Mouse (Mus musculus): ENCODE measurements around the gene Olfr1128. TPM values are rescaled to one million over a fixed set of nuclear protein-coding genes. Genes with fewer than 3 reads are reported as not detected.

Gene Olfr1128
- not detected for total RNA-seq (2023)

DNA sequence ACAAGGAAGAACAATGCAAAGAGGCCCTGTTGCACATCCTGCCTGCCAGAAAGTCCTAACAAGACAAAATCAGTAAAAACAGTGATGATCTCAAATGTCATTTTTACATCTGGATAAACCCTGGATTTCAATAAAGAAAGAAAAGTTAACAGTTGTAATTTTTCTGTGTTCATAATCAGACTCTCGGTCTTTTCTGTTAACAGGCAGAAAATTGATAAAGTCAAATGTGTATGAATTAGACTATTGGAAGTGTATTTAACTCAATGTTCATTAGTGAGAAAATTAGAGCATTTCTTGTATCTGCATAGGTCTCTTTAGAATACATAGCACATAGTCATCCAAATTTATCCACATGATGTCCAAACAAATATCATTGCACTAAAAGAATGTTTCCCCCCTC lies at the start of gene Olfr1128:
TSS of gene Olfr1128 (minus strand) at position 101 of the 400 bp plus-strand sequence.

DNA sequence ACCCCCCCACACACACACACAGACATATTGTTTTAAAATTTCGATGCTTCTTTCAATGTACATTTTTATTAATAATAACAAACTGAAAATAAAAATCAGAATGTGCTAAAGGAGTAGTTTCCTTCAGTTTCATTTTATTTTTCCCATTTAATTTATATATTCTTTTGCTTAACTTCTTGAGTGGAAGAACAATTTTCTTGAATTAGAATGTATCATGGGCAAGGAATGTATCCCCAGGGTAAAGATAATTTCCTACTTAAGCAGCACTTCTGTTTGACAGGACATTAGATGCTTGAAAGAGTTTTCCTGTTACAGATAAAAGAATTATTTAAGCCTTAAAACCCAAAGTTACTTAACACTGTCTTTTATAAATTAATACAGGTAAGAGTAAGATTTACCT lies 28.3 kb upstream of the Olfr1128 start, which contains the start of gene Olfr1129:
TSS of gene Olfr1129 (plus strand) at position 301 of the 400 bp plus-strand sequence.

DNA sequence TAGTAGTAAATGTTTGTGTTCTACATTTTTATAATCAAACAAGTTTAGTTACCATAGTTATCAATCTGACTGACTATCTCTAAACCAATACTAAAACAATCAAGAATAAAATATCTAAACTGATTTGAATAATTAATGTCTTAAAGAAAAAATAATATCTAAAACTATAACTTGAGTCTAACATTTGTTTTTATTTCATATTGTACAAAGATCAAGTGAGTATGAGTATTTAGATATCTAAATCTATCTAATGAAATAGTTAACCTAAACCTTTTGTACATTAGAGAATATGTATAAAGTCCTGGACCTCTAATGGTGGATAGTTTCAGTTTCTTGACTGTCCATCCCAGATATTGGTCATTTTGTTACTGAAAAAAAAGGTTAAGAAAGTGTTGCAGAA lies 13.8 kb downstream of the Olfr1128 start, which contains the start of gene Olfr153:
TSS of gene Olfr153 (plus strand) at position 301 of the 400 bp plus-strand sequence.

DNA sequence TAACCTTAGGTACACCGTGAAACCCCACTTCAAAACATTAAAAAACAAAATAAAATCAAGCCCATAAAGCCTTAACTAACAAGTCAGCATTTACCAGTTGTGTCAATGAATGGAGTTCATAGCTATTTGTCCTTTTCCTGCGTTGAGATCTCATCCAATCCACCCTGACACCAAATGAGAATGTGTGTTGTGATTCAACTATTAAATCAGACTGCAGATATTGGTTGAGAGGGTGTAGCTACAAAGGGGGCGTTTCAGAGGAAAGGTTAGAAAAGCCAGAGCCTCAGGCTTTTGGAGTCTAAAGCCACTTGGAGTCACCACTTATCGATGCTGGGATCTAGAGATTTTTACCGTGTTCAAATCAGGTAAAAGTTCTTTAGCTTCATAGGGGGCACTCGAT lies 39.1 kb downstream of the Olfr1128 start, which contains the start of gene Pramel6:
TSS of gene Pramel6 (plus strand) at position 301 of the 400 bp plus-strand sequence.

DNA sequence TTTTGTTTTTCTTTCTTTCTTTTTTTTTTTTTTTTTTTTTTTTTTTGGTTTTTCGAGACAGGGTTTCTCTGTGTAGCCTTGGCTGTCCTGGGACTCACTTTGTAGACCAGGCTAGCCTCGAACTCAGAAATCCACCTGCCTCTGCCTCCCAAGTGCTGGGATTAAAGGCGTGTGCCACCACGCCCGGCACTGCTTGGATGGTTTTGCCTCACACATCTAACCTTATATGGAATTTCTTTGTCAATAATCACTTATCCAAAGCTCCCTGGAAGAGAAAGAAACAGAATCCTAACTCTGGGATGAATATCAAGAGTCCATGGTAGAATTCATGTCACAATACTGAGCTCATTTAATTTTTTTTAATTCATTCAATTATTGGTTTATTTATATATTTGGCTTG lies 48.3 kb downstream of the Olfr1128 start, which contains the start of gene Pramel7:
TSS of gene Pramel7 (minus strand) at position 101 of the 400 bp plus-strand sequence.

Other genes starting within 250 kb of the Olfr1128 start
- not detected for gene Olfr1118, start 238.0 kb downstream of the Olfr1128 start, total RNA-seq (2023)
- gene Olfr1120, start 190.7 kb downstream of the Olfr1128 start, total RNA-seq (2023) = not detected
- not detected for gene Olfr1121, start 175.6 kb downstream of the Olfr1128 start, total RNA-seq (2023)
- not detected for gene Olfr1122, start 159.7 kb downstream of the Olfr1128 start, total RNA-seq (2023)
- gene Olfr1123, start 128.9 kb downstream of the Olfr1128 start, total RNA-seq (2023) = not detected
- not detected for gene Olfr1124, start 115.3 kb downstream of the Olfr1128 start, total RNA-seq (2023)
- not detected for gene Olfr1126, start 91.6 kb downstream of the Olfr1128 start, total RNA-seq (2023)
- gene Pramel7, start 48.4 kb downstream of the Olfr1128 start, total RNA-seq (2023) = not detected
- not detected for gene Pramel6, start 39.0 kb downstream of the Olfr1128 start, total RNA-seq (2023)
- gene Olfr153, start 13.7 kb downstream of the Olfr1128 start, total RNA-seq (2023) = not detected
- not detected for gene Olfr1129, start 28.4 kb upstream of the Olfr1128 start, total RNA-seq (2023)
- not detected for gene Olfr1130, start 60.7 kb upstream of the Olfr1128 start, total RNA-seq (2023)
- not detected for gene Olfr1131, start 81.6 kb upstream of the Olfr1128 start, total RNA-seq (2023)
- not detected for gene Olfr1132, start 92.0 kb upstream of the Olfr1128 start, total RNA-seq (2023)
- gene Olfr1133, start 101.8 kb upstream of the Olfr1128 start, total RNA-seq (2023) = not detected
- not detected for gene Olfr1134, start 112.9 kb upstream of the Olfr1128 start, total RNA-seq (2023)
- gene Olfr1135, start 128.1 kb upstream of the Olfr1128 start, total RNA-seq (2023) = not detected
- gene Olfr1136, start 148.4 kb upstream of the Olfr1128 start, total RNA-seq (2023) = not detected
- gene Olfr1137, start 167.6 kb upstream of the Olfr1128 start, total RNA-seq (2023) = not detected
- not detected for gene Olfr1138, start 194.4 kb upstream of the Olfr1128 start, total RNA-seq (2023)
- not detected for gene Olfr1140, start 198.2 kb upstream of the Olfr1128 start, total RNA-seq (2023)
- not detected for gene Olfr1141, start 208.4 kb upstream of the Olfr1128 start, total RNA-seq (2023)
- not detected for gene Olfr152, start 233.9 kb upstream of the Olfr1128 start, total RNA-seq (2023)

All from neutrophil, adult 59 days (primary cell).